Mouse (Mus musculus) thymus, adult 18-20 months (tissue): ENCODE results near the gene Tmem8b.

Experiments used
- DNase-seq, 2 experiments: peaks; one replicate each; pipeline ENCODE4 v3.0.0; 2022; ENCODE audit warnings: mixed read lengths in 2 of 2

Gene Tmem8b

DNA sequence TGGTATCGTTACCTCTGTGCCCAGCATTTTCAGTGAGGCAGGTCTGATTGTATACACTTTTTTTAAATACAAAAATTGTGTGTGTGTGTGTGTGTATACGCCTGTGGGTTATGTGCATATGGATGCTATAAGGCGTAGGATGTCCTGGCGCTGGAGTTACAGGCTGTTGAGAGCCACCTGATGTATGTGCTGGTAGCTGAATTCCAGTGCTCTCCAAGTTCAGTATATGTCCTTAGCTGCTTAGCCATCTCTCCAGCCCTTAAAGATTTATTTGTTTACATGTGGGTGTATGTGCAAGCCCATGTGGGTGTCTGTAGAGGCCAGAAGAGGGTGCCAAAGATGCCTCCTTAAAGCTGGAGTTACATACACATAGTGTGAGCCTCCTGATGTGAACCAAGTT is 11.6 kb upstream of the Tmem8b start:
- DNase-seq = no peak

DNA sequence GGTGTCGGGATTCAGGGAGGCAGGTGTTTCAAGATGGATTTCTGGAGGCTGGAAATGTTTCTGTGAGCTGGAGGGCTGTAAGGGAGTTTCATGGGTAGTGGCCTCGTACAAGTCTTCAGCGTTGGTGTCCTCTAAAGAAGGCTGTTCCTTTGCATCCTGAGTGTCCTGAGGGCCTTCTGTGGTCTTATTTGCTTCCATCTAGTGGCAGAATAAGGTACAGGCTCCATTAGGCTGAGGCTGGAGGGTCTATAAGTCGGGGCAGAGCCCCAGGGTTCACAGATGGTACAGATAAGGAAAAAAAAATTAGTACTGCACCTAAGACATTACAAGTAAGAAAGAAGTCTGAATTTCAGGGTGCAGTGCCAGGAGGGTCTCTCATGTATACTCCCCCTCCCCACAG is 2.4 kb upstream of the Tmem8b start:
- DNase-seq = no peak

DNA sequence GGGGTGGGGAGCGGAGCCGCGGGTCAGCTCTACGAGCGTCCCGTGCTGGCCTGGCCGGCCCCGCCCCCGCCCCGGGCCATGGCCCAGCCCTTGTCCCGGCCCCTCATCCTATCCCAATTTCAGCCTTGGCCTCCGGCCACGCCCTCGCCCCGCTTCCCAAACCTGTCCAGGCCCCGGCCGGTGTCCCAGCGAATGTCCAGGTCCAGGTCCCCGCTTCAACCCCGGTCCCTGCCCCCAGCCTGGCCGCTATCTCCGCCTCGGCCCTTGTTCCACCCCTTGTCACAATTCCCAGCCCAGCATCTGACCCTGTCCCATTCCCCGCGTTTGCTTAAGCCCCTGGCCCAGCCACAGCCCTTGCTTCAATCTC is 640 bp downstream of the Tmem8b start:
- DNase-seq = peak in 1 of 2 experiments; percentile 42

DNA sequence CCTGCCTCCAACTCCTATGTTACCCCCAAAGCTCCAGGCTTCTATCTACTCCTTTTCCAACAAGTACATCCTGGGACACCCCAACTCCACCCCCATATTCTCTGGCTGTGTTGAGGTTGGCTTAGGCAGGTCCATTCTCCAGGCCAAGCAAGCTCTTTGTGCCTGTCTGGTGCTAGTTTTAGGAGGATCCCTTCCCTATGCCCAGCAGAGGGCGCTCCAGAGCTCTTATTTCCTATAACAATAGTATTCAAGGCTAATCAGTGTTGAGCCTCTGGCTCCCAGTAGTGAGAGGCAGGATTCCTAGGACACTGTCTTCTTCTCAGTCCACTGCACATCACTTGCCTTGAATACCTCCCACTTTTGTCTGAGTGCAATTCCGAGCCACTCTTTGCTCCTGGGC is 3.3 kb downstream of the Tmem8b start:
- DNase-seq = peak; percentile 44 to 45

DNA sequence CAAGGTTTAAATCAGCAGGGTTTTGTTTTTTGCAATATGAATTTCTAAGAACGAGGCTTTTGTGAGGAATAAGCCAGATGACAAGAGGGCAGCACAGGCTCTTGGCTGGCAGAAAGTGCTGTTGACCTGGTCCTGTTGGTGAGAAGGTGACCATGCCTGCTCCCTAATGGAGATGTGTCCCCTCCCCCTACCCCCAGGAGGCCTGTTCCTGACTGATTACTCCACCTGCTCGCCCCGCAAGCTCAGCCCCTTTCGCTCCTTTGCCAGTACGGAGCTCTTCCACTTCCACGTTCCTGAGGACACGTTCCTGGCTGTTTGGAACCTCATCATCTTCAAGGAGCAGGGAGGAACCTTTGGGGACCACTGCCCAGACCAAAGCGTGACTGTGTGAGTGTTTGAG is 4.9 kb downstream of the Tmem8b start:
- no peak for DNase-seq

DNA sequence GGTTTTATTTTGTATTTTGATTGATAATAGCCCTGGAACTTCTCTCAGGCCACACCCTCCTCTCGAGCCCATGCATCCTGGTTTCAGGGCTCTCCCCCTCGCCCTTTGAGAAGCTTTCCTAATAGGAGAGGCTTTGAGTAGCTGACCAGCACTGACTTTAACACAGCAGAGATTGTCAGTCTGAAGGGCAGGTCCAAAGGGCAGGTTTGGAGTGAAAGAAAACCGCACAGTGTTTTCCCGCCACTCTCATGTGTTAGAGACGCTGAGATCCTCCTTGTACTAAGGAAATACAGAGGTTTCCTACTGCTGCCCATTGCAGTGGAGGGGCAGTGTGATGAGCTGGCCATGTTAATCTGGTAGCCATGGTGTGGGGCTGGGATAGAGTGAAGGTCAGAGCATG is 6.2 kb downstream of the Tmem8b start:
- DNase-seq = no peak

DNA sequence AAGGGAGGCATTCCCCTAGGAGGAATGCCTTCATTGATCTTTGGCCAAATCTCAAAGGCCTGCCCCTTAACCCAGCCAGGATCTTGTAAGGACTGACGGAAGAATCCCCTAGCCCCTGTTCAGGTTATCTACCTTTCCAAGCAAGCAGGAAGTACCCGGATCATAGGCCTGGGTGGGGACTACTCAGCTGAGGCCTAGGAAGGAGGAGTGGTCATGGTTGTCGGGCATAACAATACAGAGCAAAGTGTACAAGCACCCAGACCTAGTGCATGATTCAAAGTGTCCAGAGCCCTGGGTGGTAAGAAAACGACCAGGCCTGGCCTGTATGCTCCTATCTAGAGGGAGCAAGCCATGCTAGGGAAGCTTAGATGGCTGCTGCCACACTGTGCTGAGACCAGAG is 6.8 kb downstream of the Tmem8b start:
- DNase-seq = no peak

DNA sequence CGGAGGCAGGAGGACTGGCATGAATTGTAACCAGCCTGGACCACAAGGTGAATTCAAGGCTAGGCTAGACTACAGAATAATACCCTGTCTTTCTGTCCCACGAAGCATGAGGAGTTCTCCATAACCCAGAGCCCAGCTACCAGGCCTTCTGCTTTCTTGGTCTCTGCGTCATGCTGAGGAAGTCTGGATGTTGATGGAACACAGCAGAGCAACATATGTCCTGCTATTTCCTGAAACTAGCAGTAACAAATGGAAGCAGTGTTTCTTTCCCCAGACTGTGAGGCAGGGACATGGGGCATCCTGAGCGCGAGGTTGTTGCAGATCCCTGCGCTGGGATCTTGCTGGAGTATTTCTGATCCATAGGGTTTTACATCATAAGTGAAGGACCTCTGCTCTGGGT is 9.8 kb downstream of the Tmem8b start:
- DNase-seq = no peak

DNA sequence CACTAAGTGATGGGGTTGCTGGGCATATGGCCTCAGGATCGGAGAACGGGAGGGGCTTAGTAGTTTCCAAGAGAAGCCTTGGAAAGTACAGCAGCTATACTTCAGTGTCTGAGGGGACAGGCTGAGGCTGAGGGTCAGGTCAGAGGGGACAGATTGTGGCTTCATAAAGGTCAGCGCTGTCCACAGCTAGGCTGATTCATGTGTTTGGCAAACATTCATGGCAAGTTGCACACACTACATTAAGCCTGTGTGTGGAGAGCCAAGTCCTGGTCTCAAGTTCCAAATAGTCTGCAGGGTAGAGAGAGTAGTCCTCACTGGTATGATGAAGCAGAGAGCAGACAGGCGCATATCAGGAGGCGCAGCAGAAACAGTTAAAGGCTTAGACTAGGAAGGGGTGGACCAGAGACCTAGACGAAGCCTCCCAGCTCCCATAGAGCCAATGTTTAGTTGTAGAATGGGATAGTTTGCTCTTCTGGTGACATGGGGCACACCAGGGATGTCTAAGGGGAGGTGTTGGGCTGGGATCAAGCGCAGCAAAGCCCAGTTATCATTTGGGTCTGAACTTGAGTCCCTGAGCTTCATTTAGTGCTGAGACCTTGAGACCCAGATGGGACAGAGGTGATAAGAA is 10.8 kb downstream of the Tmem8b start:
- no peak for DNase-seq

DNA sequence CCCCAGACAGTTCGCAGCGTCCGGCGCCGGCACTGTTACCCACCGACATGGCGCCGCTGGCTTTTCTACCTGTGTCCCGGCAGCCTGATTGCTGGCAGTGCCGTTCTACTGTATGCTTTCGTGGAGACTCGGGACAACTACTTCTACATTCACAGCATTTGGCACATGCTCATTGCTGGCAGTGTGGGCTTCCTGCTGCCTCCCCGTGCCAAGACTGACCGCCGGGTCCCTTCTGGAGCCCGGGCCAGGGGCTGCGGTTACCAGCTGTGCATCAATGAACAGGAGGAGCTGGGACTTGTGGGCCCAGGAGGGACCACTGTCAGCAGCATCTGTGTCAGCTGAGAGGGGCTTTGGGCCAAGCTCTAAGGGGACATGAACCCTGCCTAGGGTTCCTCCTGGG is 21.2 kb downstream of the Tmem8b start:
- DNase-seq = no peak

DNA sequence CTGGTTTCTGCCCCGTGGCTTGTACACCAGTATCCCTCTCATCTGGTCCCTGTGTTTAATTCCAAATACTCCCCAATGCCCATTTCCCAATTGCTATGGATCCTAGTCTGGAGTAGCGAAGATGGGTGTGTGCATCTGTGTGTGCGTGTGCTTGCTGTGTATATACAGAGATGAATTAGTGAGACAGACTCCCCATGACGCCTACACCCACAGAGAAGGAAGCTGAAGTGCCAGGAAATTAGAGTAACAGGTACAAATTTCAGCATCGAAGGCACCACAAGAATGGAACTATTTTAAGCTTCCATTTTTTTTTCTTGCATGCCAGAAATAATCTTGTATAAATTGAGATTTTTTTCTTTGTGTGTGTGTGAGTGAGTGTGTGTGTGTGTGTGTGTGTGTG is 22.3 kb downstream of the Tmem8b start:
- DNase-seq = no peak

DNA sequence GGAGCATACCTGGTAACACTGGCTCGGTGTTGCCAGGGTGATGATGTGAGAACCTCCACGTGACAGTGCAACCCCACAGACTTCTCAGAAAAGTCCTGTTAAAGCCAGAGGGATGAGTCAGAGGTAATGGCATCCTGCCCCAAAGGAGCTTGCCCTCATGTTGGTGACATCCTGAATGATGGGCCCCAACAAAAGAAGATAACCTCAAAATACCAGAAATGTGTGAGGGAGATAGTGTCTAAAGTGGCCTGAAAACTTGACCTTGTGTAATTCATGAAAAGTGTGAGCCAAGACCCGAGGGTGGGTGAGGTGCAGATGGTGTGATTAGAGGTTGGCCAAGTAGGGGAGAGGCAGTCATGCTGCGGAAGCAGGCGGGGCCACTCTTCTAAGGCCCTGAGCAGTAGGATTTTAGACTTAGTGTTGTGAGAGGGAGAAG is 25.1 kb downstream of the Tmem8b start:
- no peak for DNase-seq

DNA sequence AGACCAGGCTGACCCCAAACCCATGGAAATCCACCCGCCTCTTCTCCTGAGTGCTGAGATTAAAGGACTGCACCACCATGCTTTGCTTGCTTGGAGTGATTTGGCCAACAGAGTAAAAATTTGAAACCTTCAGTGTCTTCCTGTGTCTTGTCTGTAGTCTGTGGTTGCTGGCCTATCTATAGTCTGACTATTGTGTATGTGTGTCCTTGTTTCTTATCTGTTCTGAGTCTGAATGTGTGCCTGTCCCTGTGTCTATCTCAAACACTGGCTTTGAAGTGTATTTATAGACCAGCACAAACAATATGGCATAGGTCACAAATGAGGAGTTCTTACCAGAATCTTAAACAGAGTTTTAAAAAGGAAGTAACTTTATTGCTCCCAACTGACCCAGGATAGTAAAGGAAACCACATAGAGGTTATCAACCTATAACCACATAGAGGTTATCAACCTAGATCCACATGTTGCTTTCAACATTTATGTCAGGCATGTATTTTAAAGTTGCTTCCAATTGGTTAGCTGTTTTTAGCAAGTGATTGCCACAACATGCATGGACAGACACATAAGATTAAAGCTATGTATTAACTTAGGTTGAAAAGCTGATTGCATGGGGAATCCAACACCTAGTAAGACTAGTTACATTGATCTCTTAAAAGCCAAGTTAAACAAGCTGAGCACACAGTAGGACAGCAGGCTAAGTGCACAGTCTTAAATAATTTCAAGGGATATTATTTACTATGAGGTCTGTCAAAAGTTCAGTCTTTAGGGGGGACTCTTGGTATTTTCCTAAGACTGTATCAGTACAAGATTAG is 25.9 kb downstream of the Tmem8b start:
- no peak for DNase-seq

DNA sequence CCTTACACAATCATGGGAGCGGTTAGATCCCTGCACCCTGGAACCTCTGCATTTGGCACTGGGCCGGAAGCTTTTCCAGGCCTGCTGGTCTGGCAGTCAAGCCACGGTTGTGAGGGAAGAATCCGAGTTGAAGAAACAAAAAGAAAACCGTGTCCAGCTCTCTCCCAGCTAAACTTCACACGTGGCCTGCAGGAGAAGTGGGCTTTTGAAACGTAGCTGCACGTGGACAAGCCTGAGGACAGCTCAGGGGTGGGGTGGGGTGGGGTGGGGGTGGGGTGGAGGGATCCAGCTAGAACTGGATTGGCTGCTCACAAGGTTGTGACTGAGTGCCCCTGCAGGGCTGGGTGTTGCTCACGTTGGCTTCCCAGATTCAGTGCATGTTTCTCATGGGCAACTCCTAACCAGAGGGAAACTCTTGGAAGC is 26.5 kb downstream of the Tmem8b start:
- no peak for DNase-seq

DNA sequence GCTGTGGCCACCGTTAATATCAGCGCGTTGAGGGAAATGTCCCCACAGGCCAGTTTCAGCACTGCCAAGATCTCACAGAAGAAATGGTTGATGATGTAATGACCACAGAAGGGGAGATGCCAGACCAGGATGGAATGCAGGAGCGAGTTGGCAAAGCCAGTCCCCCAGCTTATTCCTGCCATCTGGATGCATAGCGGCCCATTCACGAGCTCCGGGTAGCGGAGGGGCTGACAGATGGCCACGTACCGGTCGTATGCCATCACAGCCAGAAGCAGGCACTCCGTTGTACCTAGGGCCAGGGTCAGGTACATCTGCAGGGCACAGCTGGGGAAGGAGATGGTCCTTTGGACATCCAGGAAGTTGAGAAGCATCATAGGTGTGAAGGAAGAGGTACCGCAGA is 27.8 kb downstream of the Tmem8b start:
- DNase-seq = no peak

DNA sequence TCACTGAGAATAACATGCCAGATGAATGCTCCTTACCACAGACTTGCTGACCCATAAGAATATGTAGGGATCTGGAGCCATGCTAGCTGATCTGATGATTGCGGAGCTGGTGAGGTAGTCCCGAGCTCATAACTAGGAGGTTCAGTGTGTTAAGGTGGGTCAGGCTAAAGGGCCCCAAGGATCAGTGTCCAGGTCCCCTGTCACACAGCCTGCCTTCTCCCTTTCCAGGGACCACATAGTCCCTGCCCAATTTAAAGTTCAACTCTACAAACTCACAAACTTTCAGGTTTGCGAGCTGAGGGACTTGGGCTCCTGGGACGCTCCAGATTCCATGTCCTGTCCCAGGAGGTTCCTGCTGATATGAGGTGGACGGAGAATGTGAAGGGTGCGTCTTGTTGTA is 31.9 kb downstream of the Tmem8b start, which contains the start of gene Olfr70:
Olfr70 (minus strand) TSS at position 101 of the 400 bp plus-strand sequence.
- no peak for DNase-seq

DNA sequence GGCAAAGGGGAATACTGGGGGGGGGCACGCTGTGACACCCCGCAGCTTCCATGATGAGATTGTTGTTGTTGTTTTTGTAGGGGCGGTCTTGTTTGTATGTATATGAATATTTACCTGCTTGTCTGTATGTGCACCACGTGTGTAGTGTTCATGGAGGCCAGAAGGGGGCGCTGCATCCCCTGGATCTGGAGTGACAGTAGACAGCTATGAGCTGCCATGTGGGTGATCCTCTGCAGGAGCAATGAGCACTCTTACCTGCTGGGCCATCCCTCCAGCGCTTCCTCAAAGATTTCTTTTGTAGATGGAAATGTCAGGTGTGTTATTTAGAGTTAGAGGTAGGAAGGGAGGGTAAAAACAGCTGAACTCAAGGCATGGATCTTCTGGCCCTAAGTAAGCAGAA is 34.7 kb downstream of the Tmem8b start:
- DNase-seq = no peak

DNA sequence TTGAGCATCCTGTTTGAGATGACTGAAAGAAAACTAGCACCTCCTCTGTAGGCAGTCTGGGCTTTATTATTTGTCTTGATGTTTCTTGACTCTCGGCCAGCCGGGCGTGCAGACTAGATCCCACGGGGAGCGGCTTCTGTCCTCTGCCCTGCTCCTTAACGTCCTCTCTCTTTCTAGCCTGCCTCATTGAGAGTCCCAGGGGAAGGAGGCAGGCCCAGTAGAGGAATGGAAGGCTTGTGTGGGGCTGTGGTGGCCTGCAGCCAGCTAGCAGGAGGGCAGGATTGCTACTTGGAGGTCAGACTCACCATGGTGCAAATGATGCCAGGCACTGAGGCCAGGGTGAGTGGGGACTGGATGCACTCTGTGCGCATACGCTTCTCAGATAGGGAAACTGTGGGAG is 35.1 kb downstream of the Tmem8b start:
- no peak for DNase-seq

DNA sequence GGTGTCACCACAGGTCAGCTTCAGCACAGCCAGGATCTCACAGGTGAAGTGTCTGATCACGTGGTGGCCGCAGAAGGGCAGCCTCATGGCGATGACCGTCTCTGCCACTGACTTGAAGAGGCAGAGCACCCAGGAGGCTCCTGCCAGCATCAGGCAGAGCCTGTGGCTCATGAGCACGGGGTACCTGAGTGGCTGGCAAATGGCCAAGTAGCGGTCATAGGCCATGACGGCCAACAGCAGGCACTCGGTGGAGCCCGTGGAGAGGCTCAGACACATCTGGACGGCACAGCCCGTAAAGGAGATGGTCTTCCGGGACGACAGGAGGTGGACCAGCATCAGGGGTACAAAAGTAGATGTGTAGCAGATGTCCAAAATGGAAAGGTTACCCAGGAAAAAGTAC is 37.2 kb downstream of the Tmem8b start:
- no peak for DNase-seq

DNA sequence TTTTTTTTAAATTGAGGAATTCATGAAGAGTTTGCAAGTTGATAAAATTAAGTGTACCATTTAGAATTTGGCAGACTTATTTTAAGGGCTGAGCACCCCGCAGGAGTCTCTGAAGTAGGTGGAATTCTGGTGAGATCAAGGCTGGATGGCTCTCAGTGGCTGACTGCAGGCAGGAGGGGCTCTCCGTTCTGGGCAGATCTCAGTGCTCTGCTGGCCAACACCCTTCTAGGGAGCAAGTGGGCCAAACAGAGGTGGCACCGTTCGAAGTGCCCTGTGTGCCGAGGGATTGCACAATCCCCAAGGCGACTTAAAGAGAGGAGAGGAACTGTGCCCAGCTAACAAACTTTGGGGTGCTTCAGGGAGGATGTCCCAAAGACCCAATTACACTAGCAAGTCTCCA is 41.1 kb downstream of the Tmem8b start, which contains the start of gene Olfr71:
Olfr71 (minus strand) TSS at position 387 of the 400 bp plus-strand sequence.
- no peak for DNase-seq

DNA sequence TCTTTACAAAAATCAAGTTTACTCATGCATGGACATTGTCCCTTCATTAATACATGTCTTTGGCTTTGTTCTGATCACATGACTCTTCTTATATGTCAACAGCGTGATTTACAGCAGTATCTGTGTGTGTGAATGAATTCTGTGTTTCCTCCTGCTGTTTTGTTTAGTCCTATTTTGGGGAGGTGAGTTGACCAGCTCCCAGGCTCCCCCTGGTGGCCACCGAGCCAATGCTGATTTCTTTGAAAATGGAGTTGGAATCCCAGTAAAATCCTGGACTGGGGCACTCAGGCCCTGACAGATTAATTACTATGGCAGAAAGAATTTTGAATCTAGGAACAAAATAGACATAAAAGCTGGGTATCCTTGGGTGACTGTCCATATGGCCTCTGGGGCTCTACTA is 43.0 kb downstream of the Tmem8b start:
- no peak for DNase-seq

DNA sequence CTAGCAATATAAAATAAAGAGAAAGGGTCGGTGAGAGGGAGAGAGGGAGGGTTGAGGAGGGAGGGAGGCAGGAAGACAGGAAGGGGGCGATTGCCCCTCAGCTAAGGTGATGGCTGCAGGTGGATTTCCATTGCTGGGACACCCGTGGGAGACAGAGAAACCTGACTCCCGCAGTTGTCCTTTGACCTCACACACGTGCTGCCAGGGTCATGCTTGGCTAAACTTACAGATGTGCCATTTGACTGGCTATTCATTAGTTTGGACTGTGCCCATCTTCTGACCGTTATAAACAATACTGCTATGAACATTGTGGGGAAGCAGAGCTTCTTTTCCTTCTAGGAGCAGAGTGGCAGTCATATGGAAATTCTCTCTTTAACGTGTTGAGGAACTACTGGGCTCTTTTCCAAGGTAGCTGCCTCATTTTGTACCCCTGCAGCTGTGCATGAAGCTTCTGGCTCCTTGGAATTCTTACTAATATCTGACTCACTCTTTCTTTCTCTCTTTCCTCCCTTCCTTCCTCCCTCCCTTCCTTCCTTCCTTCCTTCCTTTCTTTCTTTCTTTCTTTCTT is 45.0 kb downstream of the Tmem8b start:
- DNase-seq = no peak

DNA sequence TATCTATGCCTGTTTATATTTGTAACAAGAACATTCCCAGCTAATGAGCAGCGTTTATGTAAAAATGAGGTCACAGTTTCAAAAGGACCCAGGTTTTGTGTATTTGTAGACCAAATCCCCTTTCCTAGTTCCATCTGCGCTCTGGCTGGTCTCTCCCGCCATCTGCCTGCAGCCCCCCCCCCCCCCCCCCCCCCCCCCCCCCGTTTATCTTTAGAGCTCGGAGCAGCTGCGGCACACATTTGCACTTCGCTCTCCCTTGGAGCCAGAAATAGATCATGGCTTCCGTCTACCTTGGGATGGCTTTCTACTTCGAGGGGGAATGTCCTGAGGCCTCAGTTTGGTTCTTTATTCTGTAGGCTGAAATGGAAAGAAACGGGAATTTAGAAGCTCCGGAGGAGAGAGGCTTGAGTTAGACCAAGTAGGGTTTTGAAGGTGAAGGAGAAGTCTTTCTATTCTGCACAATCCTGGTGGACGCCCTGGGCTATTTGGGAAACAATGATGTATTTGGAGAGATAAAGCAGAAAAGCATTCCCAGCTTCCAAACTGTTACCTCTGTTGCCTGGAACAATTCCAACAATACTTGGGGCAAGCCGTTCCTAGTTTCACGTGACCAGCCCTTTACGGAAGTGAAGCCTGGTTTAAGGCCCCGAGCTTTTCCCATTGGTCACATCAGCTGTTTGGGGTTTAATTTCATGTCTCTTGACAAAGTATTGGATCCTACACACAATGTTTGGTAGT is 51.9 kb downstream of the Tmem8b start:
- no peak for DNase-seq

DNA sequence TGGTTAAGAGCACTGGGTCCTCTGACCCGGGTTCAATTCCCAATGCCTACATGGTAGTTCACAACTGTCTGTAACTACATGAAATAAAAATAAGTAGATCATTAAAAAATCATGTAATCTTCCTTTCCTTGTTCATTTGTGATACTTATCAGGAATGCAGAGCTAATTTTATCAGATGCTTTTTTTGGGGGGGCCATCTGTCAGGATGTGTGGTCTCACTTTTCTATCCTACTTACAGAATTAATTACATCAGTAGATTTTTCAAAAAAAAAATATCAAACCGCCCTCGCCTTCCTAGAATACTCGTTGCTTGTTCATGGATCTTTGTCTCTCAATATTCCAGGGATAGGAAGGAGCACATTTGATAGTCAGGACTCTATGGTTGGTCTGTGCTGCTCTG is 53.4 kb downstream of the Tmem8b start:
- DNase-seq = no peak
